Mouse (Mus musculus) left cerebral cortex, adult 2 months (tissue): ENCODE results near the gene Trim63. TPM values are rescaled to one million over a fixed set of nuclear protein-coding genes. Genes with fewer than 3 reads are reported as not detected.

Experiments
- DNase-seq, 2 experiments: peaks; one replicate each; pipeline ENCODE4 v3.0.0; 2021 to 2022; ENCODE audit warnings: low spot score in 2 of 2, mixed read lengths in 1 of 2; ENCODE audit errors: extremely low spot score in 1 of 2
- H3K27ac ChIP-seq: fragments of 200-600 bp; 2 replicates; pipeline ENCODE4 v1.8.1; 2022
- H3K4me3 ChIP-seq: fragments of 200-600 bp; 2 replicates; pipeline ENCODE4 v1.8.1; 2022
- CTCF ChIP-seq: fragments of 200-600 bp; IDR thresholded peaks from 2 replicates; pipeline ENCODE4 v1.8.1; 2022; ENCODE audit warnings: antibody characterized with exemption, mild to moderate bottlenecking, moderate library complexity
- intact Hi-C: fragments of 180-260 bp; cut with DNase I; formaldehyde crosslinking; loops from one replicate; pipeline ENCODE4 v1.15.1; 2025
- total RNA-seq, 2 experiments: library from RNA; stranded (reverse); gene quantifications; 2 replicates each; pipeline ENCODE4 v1.2.3; 2021

Trim63 gene
- total RNA-seq, 2 experiments from 2014 or later, result 0.21 to 0.25 TPM

GRCm38 (mm10) chr4:134302084-134302483 is 12.8 kb upstream of the Trim63 start:
- no peak for TF ChIP-seq CTCF

GRCm38 (mm10) chr4:134306963-134307362 is 8.0 kb upstream of the Trim63 start:
- no peak overlapping the region for H3K27ac ChIP-seq
- intact Hi-C loops, result no loop called here
- no peak for TF ChIP-seq CTCF
- H3K4me3 ChIP-seq, result no peak overlapping the region
- DNase-seq, result no peak

More at GRCm38 (mm10) chr4:134302084-134302483, 12.8 kb upstream of the Trim63 start:
- Histone ChIP-seq H3K4me3 (no peak overlapping the region), H3K27ac (no peak overlapping the region)
- intact Hi-C loops, result no loop called here
- DNase-seq, result no peak

GRCm38 (mm10) chr4:134307367-134308072 is 7.4 kb upstream of the Trim63 start:
- no peak overlapping the region for H3K27ac ChIP-seq
- H3K4me3 ChIP-seq, result no peak overlapping the region

GRCm38 (mm10) chr4:134310106-134310505 is 4.8 kb upstream of the Trim63 start:
- no peak for DNase-seq
- intact Hi-C loops, result no loop called here
- Histone ChIP-seq H3K4me3 (no peak overlapping the region), H3K27ac (no peak overlapping the region)
- TF ChIP-seq CTCF, result no peak

More at GRCm38 (mm10) chr4:134307367-134308072, 7.4 kb upstream of the Trim63 start:
- intact Hi-C loops, result no loop called here
- DNase-seq, result peak; percentile 42 to 45
- TF ChIP-seq CTCF, result peak; percentile 19

GRCm38 (mm10) chr4:134310656-134311055 is 4.3 kb upstream of the Trim63 start:
- no peak for TF ChIP-seq CTCF
- no peak overlapping the region for H3K4me3 ChIP-seq

GRCm38 (mm10) chr4:134311784-134312183 is 3.1 kb upstream of the Trim63 start:
- intact Hi-C loops, result no loop called here
- no peak overlapping the region for H3K27ac ChIP-seq
- H3K4me3 ChIP-seq, result no peak overlapping the region
- DNase-seq, result no peak
- no peak for TF ChIP-seq CTCF

More at GRCm38 (mm10) chr4:134310656-134311055, 4.3 kb upstream of the Trim63 start:
- no peak for DNase-seq
- no peak overlapping the region for H3K27ac ChIP-seq
- intact Hi-C loops, result no loop called here

- Histone ChIP-seq H3K27ac (no peak overlapping the region), H3K4me3 (no peak overlapping the region)
- TF ChIP-seq CTCF, result no peak
- intact Hi-C loops, result no loop called here
- no peak for DNase-seq
Measured at GRCm38 (mm10) chr4:134312341-134312740, 2.6 kb upstream of the Trim63 start.

- intact Hi-C loops, result no loop called here
- peak; percentile 34 for TF ChIP-seq CTCF
- Histone ChIP-seq H3K4me3 (no peak overlapping the region), H3K27ac (no peak overlapping the region)
- DNase-seq, result no peak
Measured at GRCm38 (mm10) chr4:134312901-134313300, 2.0 kb upstream of the Trim63 start.

- no peak for TF ChIP-seq CTCF
- Histone ChIP-seq H3K27ac (no peak overlapping the region), H3K4me3 (no peak overlapping the region)
- DNase-seq, result no peak
- intact Hi-C loops, result no loop called here
Measured at GRCm38 (mm10) chr4:134314081-134314655, 752 bp upstream of the Trim63 start.

GRCm38 (mm10) chr4:134315470-134315869 is 550 bp downstream of the Trim63 start:
- intact Hi-C loops, result no loop called here
- TF ChIP-seq CTCF, result no peak
- no peak for DNase-seq
- no peak overlapping the region for H3K4me3 ChIP-seq
- H3K27ac ChIP-seq, result no peak overlapping the region

GRCm38 (mm10) chr4:134316390-134316789 is 1.5 kb downstream of the Trim63 start:
- no peak for DNase-seq
- H3K4me3 ChIP-seq, result no peak overlapping the region
- intact Hi-C loops, result no loop called here
- no peak overlapping the region for H3K27ac ChIP-seq
- no peak for TF ChIP-seq CTCF

GRCm38 (mm10) chr4:134319074-134319473 is 4.2 kb downstream of the Trim63 start:
- Histone ChIP-seq H3K27ac (no peak overlapping the region), H3K4me3 (no peak overlapping the region)
- DNase-seq, result no peak
- intact Hi-C loops, result no loop called here
- TF ChIP-seq CTCF, result no peak

GRCm38 (mm10) chr4:134319674-134320073 is 4.8 kb downstream of the Trim63 start:
- H3K4me3 ChIP-seq, result no peak overlapping the region
- intact Hi-C loops, result no loop called here

More at GRCm38 (mm10) chr4:134319674-134320073, 4.8 kb downstream of the Trim63 start:
- no peak for DNase-seq
- H3K27ac ChIP-seq, result no peak overlapping the region
- TF ChIP-seq CTCF, result no peak
